Mouse (Mus musculus) lung, adult 2 months (tissue): ENCODE data around the gene Cfap45. TPM values are rescaled to one million over a fixed set of nuclear protein-coding genes. Genes with fewer than 3 reads are reported as not detected.
A peak's percentile ranks its signal among the peaks of the same experiment; 100 is the strongest.

Source experiments
- DNase-seq: peaks from one replicate; pipeline ENCODE4 v3.0.0; 2022
- H3K4me1 ChIP-seq: fragments of 200-500 bp; 2 replicates; pipeline ENCODE4 v1.6.1; 2011; ENCODE audit warnings: low read length; ENCODE audit not compliant: control insufficient read depth, insufficient read depth
- H3K4me3 ChIP-seq: fragments of 200-500 bp; replicated peaks from 2 replicates; pipeline ENCODE3; 2011; ENCODE audit warnings: low read depth, mild to moderate bottlenecking, control low read depth, low read length; ENCODE audit errors: extremely low read depth
- CTCF ChIP-seq: fragments of 200-500 bp; IDR thresholded peaks from 2 replicates; pipeline ENCODE4 v1.5.1; 2011; ENCODE audit warnings: mild to moderate bottlenecking, low read length, control low read depth; ENCODE audit not compliant: insufficient read depth
- POLR2A ChIP-seq: fragments of 200-500 bp; IDR thresholded peaks from 2 replicates; pipeline ENCODE4 v1.6.1; 2011; ENCODE audit warnings: low read depth, mild to moderate bottlenecking, control low read depth, low read length, borderline replicate concordance; ENCODE audit errors: extremely low read depth
- WGBS: fragments of 180-500 bp; shearing (Covaris S2); methylation state at CpG from one replicate; pipeline ENCODE4 v1.1.7; 2018; 5-methylcytosine and 5-hydroxymethylcytosine counted together
- polyA plus RNA-seq: library from polyadenylated mRNA; depleted of rRNA; stranded (reverse); fragments of >200 nt; gene quantifications from 2 replicates; pipeline ENCODE4 v1.2.3, GENCODE M21; 2012

Gene Cfap45
- polyA plus RNA-seq, 1 experiment, result 7.3 TPM

GRCm38 (mm10) chr1:172503111-172503997, 17.2 kb upstream of the Cfap45 start:
- 12% methylated on average over 14 of the region's 14 CpGs for WGBS

GRCm38 (mm10) chr1:172504756-172505155, 15.8 kb upstream of the Cfap45 start:
- Histone ChIP-seq H3K4me1 (peaks cover 36% of the 10 kb centered on the region), H3K4me3 (no peak overlapping the region)
- 43% methylated on average over 8 of the region's 8 CpGs for WGBS
- TF ChIP-seq CTCF, result no peak
- TF ChIP-seq POLR2A, result no peak
- no peak for DNase-seq

More at GRCm38 (mm10) chr1:172503111-172503997, 17.2 kb upstream of the Cfap45 start:
- Histone ChIP-seq H3K4me3 (peak overlapping the region; percentile 52), H3K4me1 (peaks cover 32% of the 10 kb centered on the region)
- no peak for TF ChIP-seq POLR2A
- no peak for TF ChIP-seq CTCF
- DNase-seq, result peak; percentile 68

GRCm38 (mm10) chr1:172507001-172507400, 13.6 kb upstream of the Cfap45 start:
- no peak for DNase-seq
- WGBS, result 46% methylated on average over 5 of the region's 5 CpGs
- no peak overlapping the region for H3K4me3 ChIP-seq
- H3K4me1 ChIP-seq, result peaks cover 45% of the 10 kb centered on the region
- TF ChIP-seq POLR2A (no peak), CTCF (no peak)

- no peak for DNase-seq
- no peak for TF ChIP-seq CTCF
- no peak for TF ChIP-seq POLR2A
- 80% methylated on average over 3 of the region's 3 CpGs for WGBS
- peaks cover 47% of the 10 kb centered on the region for H3K4me1 ChIP-seq
- no peak overlapping the region for H3K4me3 ChIP-seq
Measured at GRCm38 (mm10) chr1:172507701-172508100, 12.9 kb upstream of the Cfap45 start.

GRCm38 (mm10) chr1:172508172-172508571, 12.4 kb upstream of the Cfap45 start:
- DNase-seq, result no peak
- TF ChIP-seq POLR2A, result no peak
- no peak for TF ChIP-seq CTCF
- Histone ChIP-seq H3K4me3 (no peak overlapping the region), H3K4me1 (peaks cover 46% of the 10 kb centered on the region)
- WGBS, result 38% methylated on average over 2 of the region's 2 CpGs

DNA sequence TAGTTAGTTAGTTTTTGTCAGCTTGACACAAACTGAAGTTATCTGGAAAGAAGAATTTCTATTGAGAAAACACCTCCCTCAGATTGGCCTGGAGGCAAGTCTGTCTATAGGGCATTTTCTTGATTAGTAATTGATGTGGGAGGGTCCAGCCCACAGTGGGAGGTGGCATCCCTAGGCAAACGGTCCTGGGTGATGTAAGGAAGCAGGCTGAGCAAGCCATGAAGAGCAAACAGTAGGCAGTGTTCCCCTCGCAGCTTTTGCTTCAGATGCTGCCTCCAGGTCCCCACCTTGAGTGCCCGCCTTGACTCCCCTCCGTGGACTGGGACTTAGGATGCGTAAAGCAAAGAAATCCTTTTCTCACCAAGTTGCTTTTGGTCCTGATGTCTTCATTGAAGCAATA, 11.4 kb upstream of the Cfap45 start:
- 69% methylated on average over 5 of the region's 5 CpGs for WGBS
- TF ChIP-seq POLR2A (no peak), CTCF (no peak)
- DNase-seq, result no peak
- H3K4me3 ChIP-seq, result no peak overlapping the region
- peaks cover 50% of the 10 kb centered on the region for H3K4me1 ChIP-seq

DNA sequence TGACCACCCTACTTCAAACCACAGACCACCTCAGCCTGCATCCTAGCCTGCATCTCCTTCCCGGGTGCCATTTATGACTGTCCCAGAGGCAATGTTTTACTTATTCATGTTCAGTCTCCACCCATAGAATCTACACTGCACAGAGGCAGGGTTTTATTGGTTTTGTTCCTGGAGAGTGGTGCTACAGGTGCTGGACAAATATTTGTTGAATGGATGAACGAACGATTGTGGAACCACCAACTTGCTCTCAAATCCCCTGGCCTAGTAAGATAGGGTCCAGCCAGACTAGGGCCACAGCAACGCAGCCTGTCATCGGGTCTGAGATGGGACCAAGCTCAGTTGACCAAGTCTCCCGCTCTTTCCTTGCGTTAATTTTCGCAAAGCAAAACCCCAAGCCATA, 10.6 kb upstream of the Cfap45 start:
- no peak for DNase-seq

DNA sequence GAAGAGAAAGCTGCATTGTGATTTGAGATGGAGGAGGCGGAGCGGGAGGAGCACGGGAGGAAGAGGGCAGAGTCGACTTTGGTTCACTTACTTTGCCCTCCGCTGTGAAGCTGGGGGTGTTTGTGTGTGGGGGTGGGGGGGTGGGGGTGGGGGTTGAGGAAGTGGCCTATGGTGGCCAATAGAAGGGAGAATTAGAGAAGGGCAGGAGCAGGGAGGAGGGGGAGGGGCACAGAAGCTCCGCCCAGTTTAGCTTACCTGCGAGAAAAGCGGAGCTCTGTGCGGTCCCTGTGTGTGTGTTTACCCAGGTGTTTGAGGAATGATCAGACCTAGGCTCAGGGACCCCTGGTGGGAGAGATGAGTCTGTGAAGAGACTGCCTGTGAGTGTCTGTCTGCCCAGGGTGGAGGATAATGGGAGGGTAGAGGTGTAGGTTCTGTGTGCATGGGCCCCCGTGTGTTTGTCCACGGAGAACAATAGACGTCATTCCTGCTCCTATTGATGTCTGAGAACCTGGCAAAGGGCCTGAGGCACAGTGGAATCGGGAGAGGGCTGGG, 10.1 kb upstream of the Cfap45 start:
- DNase-seq, result peak; percentile 66
- 33% methylated on average over 13 of the region's 13 CpGs for WGBS
- TF ChIP-seq CTCF, result no peak
- peak; percentile 26; the same call in 1 of the 2 replicates for TF ChIP-seq POLR2A

More for the DNA sequence above, 10.6 kb upstream of the Cfap45 start:
- WGBS, result 44% methylated on average over 8 of the region's 8 CpGs
- Histone ChIP-seq H3K4me1 (peaks cover 52% of the 10 kb centered on the region), H3K4me3 (no peak overlapping the region)
- TF ChIP-seq CTCF (no peak), POLR2A (no peak)

DNA sequence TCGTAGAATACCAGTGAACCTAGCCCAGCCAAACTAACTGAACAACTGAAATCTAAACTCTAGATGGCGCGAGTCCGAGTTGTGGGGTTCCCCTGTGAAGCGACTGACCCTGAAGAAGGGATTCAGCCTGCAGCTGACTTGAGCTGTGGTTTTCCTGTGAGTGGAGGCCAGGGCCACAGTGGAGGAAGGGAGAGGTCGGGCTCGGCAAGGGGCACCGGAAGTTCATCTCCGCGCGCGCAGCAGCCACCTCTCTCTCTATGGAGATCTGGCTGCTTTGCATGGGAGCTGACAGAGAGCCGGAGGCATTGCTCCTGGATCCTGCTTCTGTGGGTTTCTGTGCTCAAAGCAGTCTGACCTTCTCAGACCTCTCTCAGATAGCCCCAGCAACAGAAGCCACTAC, 7.6 kb upstream of the Cfap45 start:
- H3K4me3 ChIP-seq, result no peak overlapping the region
- H3K4me1 ChIP-seq, result peaks cover 45% of the 10 kb centered on the region
- peak; percentile 65 for DNase-seq
- peak; percentile 20; the same call in 1 of the 2 replicates for TF ChIP-seq CTCF
- TF ChIP-seq POLR2A, result peak; percentile 9; the same call in 1 of the 2 replicates
- WGBS, result 5% methylated on average over 13 of the region's 13 CpGs

More for the DNA sequence above, 10.1 kb upstream of the Cfap45 start:
- Histone ChIP-seq H3K4me3 (no peak overlapping the region), H3K4me1 (peaks cover 54% of the 10 kb centered on the region)
